Comparison of ENCODE assay signal across 14 mouse cellular contexts in genomic region chr7:28442688-28443087, GRCm38 (mm10). TPM values are rescaled to one million over a fixed set of nuclear protein-coding genes. Genes with fewer than 3 reads are reported as not detected.
DNase-seq lines count a peak whose midpoint lies in the region; ATAC-seq and TF ChIP-seq lines count a peak whose summit lies in the region.
"Had no signal": no experiment of that assay in that cellular context is flagged by ENCODE, and none has a peak within 500 bp of the region (broad histone marks: within the 10 kb centered on the region; RNA-seq: fewer than 3 reads in every experiment).

No protein-coding gene starts in this region.

- TF ChIP-seq CTCF in liver, postnatal 0 days (IDR thresholded peaks at IDR 0.05; ENCODE audit: low read depth) = no peak
- no peak for TF ChIP-seq CTCF in midbrain, postnatal 0 days (IDR thresholded peaks at IDR 0.05)

- no peaks in the 10 kb centered on the region for H3K27me3 ChIP-seq in liver, postnatal 0 days (ENCODE audit: insufficient read depth, low read length)
- H3K27me3 ChIP-seq in midbrain, postnatal 0 days (ENCODE audit: insufficient read depth, low read length) = no peaks in the 10 kb centered on the region

- peaks cover 5% of the 10 kb centered on the region; the same call in 1 of the 2 replicates for H3K4me1 ChIP-seq in liver, postnatal 0 days (ENCODE audit: insufficient read depth)
- peaks cover 4% of the 10 kb centered on the region; the same call in 1 of the 2 replicates for H3K4me1 ChIP-seq in midbrain, postnatal 0 days (ENCODE audit: insufficient read depth, low read length)

- H3K27ac ChIP-seq in liver, postnatal 0 days (ENCODE audit: low read depth) = peak overlapping the region; percentile 82
- no peak overlapping the region for H3K27ac ChIP-seq in midbrain, postnatal 0 days (ENCODE audit: low read depth, low read length)

- 7% methylated on average over 4 of the region's 4 CpGs for WGBS in liver, postnatal 0 days (ENCODE audit: insufficient replicate concordance)
- WGBS in midbrain, postnatal 0 days = 30% methylated on average over 4 of the region's 4 CpGs

- peaks cover 5% of the 10 kb centered on the region for H3K36me3 ChIP-seq in liver, postnatal 0 days (replicated peaks; ENCODE audit: insufficient read depth, low read length)
- no peaks in the 10 kb centered on the region for H3K36me3 ChIP-seq in midbrain, postnatal 0 days (ENCODE audit: insufficient read depth, low read length)

- ATAC-seq in common myeloid progenitor, adult 5-6 weeks (replicated peaks; ENCODE audit: low read depth, poor library complexity, severe bottlenecking) = peak; percentile 80
- ATAC-seq in liver, postnatal 0 days = peak; percentile 34; the same call in 1 of the 2 replicates
- ATAC-seq in erythroblast, adult 5-6 weeks (replicated peaks; ENCODE audit: low FRiP score, poor library complexity, severe bottlenecking) = no peak
- no peak for ATAC-seq in midbrain, postnatal 0 days (ENCODE audit: low FRiP score)

- no peak for TF ChIP-seq EP300 in liver, postnatal 0 days (IDR thresholded peaks at IDR 0.05; ENCODE audit: low read depth)

- DNase-seq in heart, adult 9 months (ENCODE audit: low spot score in 2 of 2) = peak; percentile 32 to 63
- no peak for DNase-seq in heart, postnatal 36 days
- DNase-seq in 416B (ENCODE audit: low read depth) = peak; percentile 98
- peak; percentile 16 for DNase-seq in liver, postnatal 0 days
- DNase-seq in right cerebral cortex, adult 18-20 months = no peak
- no peak for DNase-seq in midbrain, postnatal 0 days (ENCODE audit: low spot score)
- DNase-seq: cerebellum, postnatal 14 days; gastrocnemius, postnatal 14 days; kidney, postnatal 14 days; left cerebral cortex, postnatal 4 days; retina, postnatal 1 day; thymus, adult 2 months had no signal

- peak overlapping the region; percentile 58 for H3K4me2 ChIP-seq in liver, postnatal 0 days (ENCODE audit: low read depth, low read length)
- no peak overlapping the region for H3K4me2 ChIP-seq in midbrain, postnatal 0 days (ENCODE audit: low read depth, low read length, poor library complexity, severe bottlenecking)

- H3K4me3 ChIP-seq in liver, postnatal 0 days (ENCODE audit: low read depth, low read length) = peak overlapping the region; percentile 34; the same call in 1 of the 2 replicates
- H3K4me3 ChIP-seq in midbrain, postnatal 0 days (ENCODE audit: low read depth, low read length) = no peak overlapping the region

- peak overlapping the region; percentile 11 for H3K9ac ChIP-seq in liver, postnatal 0 days (replicated peaks)
- H3K9ac ChIP-seq in midbrain, postnatal 0 days (replicated peaks; ENCODE audit: low read length, poor library complexity, severe bottlenecking) = no peak overlapping the region

- intact Hi-C loops in heart, postnatal 36 days (cut with DNase I) = no loop called here

- no peaks in the 10 kb centered on the region for H3K9me3 ChIP-seq in liver, postnatal 0 days (ENCODE audit: low read length)
- no peaks in the 10 kb centered on the region for H3K9me3 ChIP-seq in midbrain, postnatal 0 days (ENCODE audit: low read length)

RNA-seq across cellular contexts. Expression of gene Gmfg, which starts 5.4 kb away (rescaled TPM):
- total RNA-seq in heart, postnatal 36 days (2021) = 1 to 10 TPM; 4.6 to 7.2 TPM
- 583 and 663 TPM in 2 replicates for total RNA-seq in common myeloid progenitor, adult 5-6 weeks (2017)
- polyA plus RNA-seq in liver, postnatal 0 days (2015; fragmentation: Nextera tagmentation; extraction: Ambion mirVana) = 75.4 and 81.4 TPM in 2 replicates
- total RNA-seq in erythroblast, adult 5-6 weeks (2015; ENCODE audit: low replicate concordance) = 69.4 and 105 TPM in 2 replicates
- total RNA-seq in erythroblast, adult 5-6 weeks (2017; ENCODE audit: low replicate concordance) = 115 and 118 TPM in 2 replicates
- 4.3 TPM in 1 of 2 replicates, not detected in the other for total RNA-seq in midbrain, postnatal 0 days (2014; rRNA removed)
- 3.4 and 4.0 TPM in 2 replicates for polyA plus RNA-seq in midbrain, postnatal 0 days (2015; fragmentation: Nextera tagmentation; extraction: Ambion mirVana)

RNA-seq across cellular contexts. Expression of gene Lrfn1, which starts 9.1 kb away (rescaled TPM):
- total RNA-seq in heart, postnatal 36 days (2021) = under 1 TPM; 0.38 to 0.86 TPM
- 2.1 and 2.9 TPM in 2 replicates for total RNA-seq in common myeloid progenitor, adult 5-6 weeks (2017)
- polyA plus RNA-seq in liver, postnatal 0 days (2015; fragmentation: Nextera tagmentation; extraction: Ambion mirVana) = 0.12 and 0.26 TPM in 2 replicates
- total RNA-seq in erythroblast, adult 5-6 weeks (2015; ENCODE audit: low replicate concordance) = 6.9 TPM in 1 of 2 replicates, not detected in the other
- total RNA-seq in erythroblast, adult 5-6 weeks (2017; ENCODE audit: low replicate concordance) = not detected in 2 replicates
- total RNA-seq in midbrain, postnatal 0 days (2014; rRNA removed) = 132 and 137 TPM in 2 replicates
- 18.4 and 20.6 TPM in 2 replicates for polyA plus RNA-seq in midbrain, postnatal 0 days (2015; fragmentation: Nextera tagmentation; extraction: Ambion mirVana)

RNA-seq across cellular contexts. Expression of gene Paf1, which starts 49.9 kb away (rescaled TPM):
- 10 to 100 TPM; 38.8 to 48.0 TPM for total RNA-seq in heart, postnatal 36 days (2021)
- 149 and 190 TPM in 2 replicates for total RNA-seq in common myeloid progenitor, adult 5-6 weeks (2017)
- polyA plus RNA-seq in liver, postnatal 0 days (2015; fragmentation: Nextera tagmentation; extraction: Ambion mirVana) = 16.9 and 21.1 TPM in 2 replicates
- total RNA-seq in erythroblast, adult 5-6 weeks (2015; ENCODE audit: low replicate concordance) = 26.1 and 32.9 TPM in 2 replicates
- total RNA-seq in erythroblast, adult 5-6 weeks (2017; ENCODE audit: low replicate concordance) = 16.7 and 24.7 TPM in 2 replicates
- 80.3 and 84.2 TPM in 2 replicates for total RNA-seq in midbrain, postnatal 0 days (2014; rRNA removed)
- polyA plus RNA-seq in midbrain, postnatal 0 days (2015; fragmentation: Nextera tagmentation; extraction: Ambion mirVana) = 89.3 and 90.0 TPM in 2 replicates

RNA-seq across cellular contexts. Expression of gene Med29, which starts 50.2 kb away (rescaled TPM):
- total RNA-seq in heart, postnatal 36 days (2021) = 10 to 100 TPM; 18.2 to 20.1 TPM
- 16.6 and 21.3 TPM in 2 replicates for total RNA-seq in common myeloid progenitor, adult 5-6 weeks (2017)
- polyA plus RNA-seq in liver, postnatal 0 days (2015; fragmentation: Nextera tagmentation; extraction: Ambion mirVana) = 18.0 and 18.6 TPM in 2 replicates
- 6.3 and 9.0 TPM in 2 replicates for total RNA-seq in erythroblast, adult 5-6 weeks (2015; ENCODE audit: low replicate concordance)
- 3.4 TPM in 1 of 2 replicates, not detected in the other for total RNA-seq in erythroblast, adult 5-6 weeks (2017; ENCODE audit: low replicate concordance)
- total RNA-seq in midbrain, postnatal 0 days (2014; rRNA removed) = 30.7 and 37.9 TPM in 2 replicates
- polyA plus RNA-seq in midbrain, postnatal 0 days (2015; fragmentation: Nextera tagmentation; extraction: Ambion mirVana) = 41.6 and 43.2 TPM in 2 replicates

Comparison
In these comparisons a context has a peak if more than half of its experiments do, and no peak if none do; other contexts are left out.
1. DNase-seq: peak in heart, adult 9 months (2 of 2), 416B (single experiment) and liver, postnatal 0 days (single experiment); none in heart, postnatal 36 days (0 of 2), right cerebral cortex, adult 18-20 months (single experiment) and midbrain, postnatal 0 days (single experiment).
2. ATAC-seq: peak in common myeloid progenitor, adult 5-6 weeks (single experiment) and liver, postnatal 0 days (single experiment); none in erythroblast, adult 5-6 weeks (single experiment) and midbrain, postnatal 0 days (single experiment).
3. RNA of gene Gmfg, which starts 5.4 kb away (total RNA-seq): 583 to 663 TPM in common myeloid progenitor, adult 5-6 weeks and 69.4 to 118 TPM in erythroblast, adult 5-6 weeks; 4.6 to 7.2 TPM in heart, postnatal 36 days and 4.3 TPM in midbrain, postnatal 0 days; every median in the first group is over 4 times any median in the second.
4. RNA of gene Lrfn1, which starts 9.1 kb away (total RNA-seq): 132 to 137 TPM in midbrain, postnatal 0 days; 6.9 TPM in erythroblast, adult 5-6 weeks, 2.1 to 2.9 TPM in common myeloid progenitor, adult 5-6 weeks and 0.38 to 0.86 TPM in heart, postnatal 36 days; every median in the first group is over 10 times any median in the second.